In genomic region chr17:34306407-34306806, GRCm38 (mm10) we compare ENCODE assay signal across 25 mouse cellular contexts. TPM values are rescaled to one million over a fixed set of nuclear protein-coding genes. Genes with fewer than 3 reads are reported as not detected.
DNase-seq lines count a peak whose midpoint lies in the region; ATAC-seq and TF ChIP-seq lines count a peak whose summit lies in the region.
"Had no signal": no experiment of that assay in that cellular context is flagged by ENCODE, and none has a peak within 500 bp of the region (broad histone marks: within the 10 kb centered on the region; RNA-seq: fewer than 3 reads in every experiment).

No protein-coding gene starts in this region.

- H3K79me2 ChIP-seq in MEL (ENCODE audit: control insufficient read depth, insufficient read depth, low read length, poor library complexity): no peaks in the 10 kb centered on the region

- TF ChIP-seq EP300 in MEL (IDR thresholded peaks at IDR 0.05; ENCODE audit: low read depth in 1 of 2, low read length in 2 of 2): no peak

- H3K9ac ChIP-seq in MEL (ENCODE audit: control insufficient read depth, low read depth, low read length, poor library complexity, severe bottlenecking): no peak overlapping the region
- H3K9ac ChIP-seq: embryonic facial prominence, embryonic 12.5 days; forebrain, embryonic 12.5 days; hindbrain, embryonic 15.5 days had no signal

- no peak for TF ChIP-seq CTCF in thymus, adult 2 months (IDR thresholded peaks at IDR 0.05; ENCODE audit: borderline replicate concordance, control insufficient read depth, extremely low read depth, insufficient read depth, low read length, poor library complexity)
- TF ChIP-seq CTCF in MEL (IDR thresholded peaks at IDR 0.05 in 2 of 3, conservative IDR thresholded peaks at IDR 0.05 in 1 of 3; ENCODE audit: control insufficient read depth in 1 of 3, insufficient read depth in 1 of 3, low read depth in 2 of 3, low read length in 3 of 3, poor library complexity in 1 of 3, severe bottlenecking in 1 of 3): no peak

- no peaks in the 10 kb centered on the region for H3K36me3 ChIP-seq in megakaryocyte, embryonic 14.5 days (replicated peaks; ENCODE audit: low read length)
- H3K36me3 ChIP-seq in thymus, adult 2 months (ENCODE audit: control insufficient read depth, insufficient read depth, low read length): no peaks in the 10 kb centered on the region
- H3K36me3 ChIP-seq in MEL (ENCODE audit: control insufficient read depth in 1 of 2, insufficient read depth in 2 of 2, low read length in 2 of 2): no peaks in the 10 kb centered on the region
- peaks cover 34% of the 10 kb centered on the region for H3K36me3 ChIP-seq in splenic B cell, adult 2 months (ENCODE audit: control insufficient read depth, insufficient read depth, low read length, poor library complexity, severe bottlenecking)
- H3K36me3 ChIP-seq: embryonic facial prominence, embryonic 12.5 days; forebrain, embryonic 12.5 days; heart, embryonic 12.5 days; hindbrain, embryonic 15.5 days had no signal

- peaks cover 11% of the 10 kb centered on the region for H3K9me3 ChIP-seq in megakaryocyte, embryonic 14.5 days
- no peaks in the 10 kb centered on the region for H3K9me3 ChIP-seq in MEL (replicated peaks; ENCODE audit: insufficient read depth, low read length)
- H3K9me3 ChIP-seq: embryonic facial prominence, embryonic 12.5 days; forebrain, embryonic 12.5 days; heart, embryonic 12.5 days; hindbrain, embryonic 15.5 days had no signal

- WGBS in thymus, adult 2 months: 89% methylated on average over 2 of the region's 2 CpGs

- no peak for TF ChIP-seq RAD21 in MEL (IDR thresholded peaks at IDR 0.05; ENCODE audit: low read depth, low read length)

- no peak for TF ChIP-seq POLR2A in thymus, adult 2 months (IDR thresholded peaks at IDR 0.05; ENCODE audit: control insufficient read depth, extremely low read depth, insufficient read depth, low read length, poor library complexity)
- no peak for TF ChIP-seq POLR2A in MEL (IDR thresholded peaks at IDR 0.05; ENCODE audit: control insufficient read depth in 1 of 2, insufficient read depth in 1 of 2, low read depth in 1 of 2, low read length in 2 of 2, poor library complexity in 1 of 2)

- H3K4me3 ChIP-seq in megakaryocyte, embryonic 14.5 days (replicated peaks): peak overlapping the region; percentile 46
- H3K4me3 ChIP-seq in thymus, adult 2 months (ENCODE audit: control insufficient read depth, insufficient read depth, low read length): peak overlapping the region; percentile 23; the same call in 1 of the 2 replicates
- H3K4me3 ChIP-seq in MEL (ENCODE audit: control insufficient read depth in 1 of 2, insufficient read depth in 1 of 2, low read depth in 2 of 2, low read length in 2 of 2): no peak overlapping the region
- H3K4me3 ChIP-seq: embryonic facial prominence, embryonic 12.5 days; forebrain, embryonic 12.5 days; heart, embryonic 12.5 days; hindbrain, embryonic 15.5 days had no signal

- peaks cover 30% of the 10 kb centered on the region for H3K4me1 ChIP-seq in megakaryocyte, embryonic 14.5 days
- H3K4me1 ChIP-seq in thymus, adult 2 months (replicated peaks; ENCODE audit: control insufficient read depth, insufficient read depth, low read length): peaks cover 11% of the 10 kb centered on the region
- H3K4me1 ChIP-seq in MEL (ENCODE audit: control insufficient read depth in 1 of 2, insufficient read depth in 2 of 2, low read length in 2 of 2): no peaks in the 10 kb centered on the region; a peak in 1 of 4 replicates
- H3K4me1 ChIP-seq: heart, embryonic 12.5 days had no signal

- no peak for ATAC-seq in megakaryocyte, adult 5-6 weeks (ENCODE audit: poor library complexity, severe bottlenecking)
- no peak for ATAC-seq in frontal cortex, adult (ENCODE audit: low TSS enrichment)

- DNase-seq in thymus, adult 2 months: no peak
- no peak for DNase-seq in thymus, postnatal 25 days
- peak; percentile 16 for DNase-seq in MEL (ENCODE audit: low read depth, low spot score)
- DNase-seq in splenic B cell, adult 2 months (ENCODE audit: low read depth, low spot score): peak; percentile 88
- no peak for DNase-seq in left cerebral cortex, adult 8-10 months (ENCODE audit: low spot score in 2 of 2)
- DNase-seq: adrenal gland, adult 2 months; adrenal gland, postnatal 25 days; cerebellum, adult 11 months; cerebellum, adult 8-10 months; cerebellum, postnatal 25 days; gastrocnemius, postnatal 14 days; heart, postnatal 36 days had no signal

- H3K27me3 ChIP-seq in megakaryocyte, embryonic 14.5 days (replicated peaks): peaks cover 2% of the 10 kb centered on the region
- no peaks in the 10 kb centered on the region for H3K27me3 ChIP-seq in thymus, adult 2 months (ENCODE audit: control insufficient read depth, insufficient read depth, low read length)
- H3K27me3 ChIP-seq in MEL (ENCODE audit: control insufficient read depth in 1 of 2, insufficient read depth in 2 of 2, low read length in 2 of 2): no peaks in the 10 kb centered on the region; a peak in 1 of 4 replicates
- no peaks in the 10 kb centered on the region for H3K27me3 ChIP-seq in splenic B cell, adult 2 months (ENCODE audit: control insufficient read depth, insufficient read depth, low read length, poor library complexity, severe bottlenecking)

- H3K27ac ChIP-seq in thymus, adult 2 months (ENCODE audit: control insufficient read depth, insufficient read depth, low read length): peak overlapping the region; percentile 33; the same call in 1 of the 2 replicates
- H3K27ac ChIP-seq in MEL (ENCODE audit: control insufficient read depth, low read depth, low read length): no peak overlapping the region
- H3K27ac ChIP-seq: embryonic facial prominence, embryonic 12.5 days; forebrain, embryonic 12.5 days; hindbrain, embryonic 15.5 days had no signal

TF ChIP-seq in MEL, 35 proteins besides CTCF, POLR2A, EP300 and RAD21:
- TF ChIP-seq GABPA (IDR thresholded peaks at IDR 0.05; ENCODE audit: low read depth, low read length): no peak
- no peak for TF ChIP-seq UBTF (IDR thresholded peaks at IDR 0.05; ENCODE audit: borderline replicate concordance, insufficient read depth, low read depth, low read length)
- TF ChIP-seq USF2 (IDR thresholded peaks at IDR 0.05; ENCODE audit: borderline replicate concordance in 1 of 2, insufficient read depth in 1 of 2, low read depth in 1 of 2, low read length in 2 of 2): no peak
- TF ChIP-seq KAT2A (conservative IDR thresholded peaks at IDR 0.05; ENCODE audit: low read depth, low read length): no peak
- no peak for TF ChIP-seq MYB (IDR thresholded peaks at IDR 0.05; ENCODE audit: low read depth, low read length)
- no peak for TF ChIP-seq POLR2AphosphoS5 (IDR thresholded peaks at IDR 0.05; ENCODE audit: borderline replicate concordance, low read depth, low read length)
- TF ChIP-seq MAX (IDR thresholded peaks at IDR 0.05; ENCODE audit: low read length): no peak
TF ChIP-seq in MEL: peak in this region for 0.

RNA-seq across cellular contexts. Expression of gene H2-Eb1, which starts 0.7 kb away (rescaled TPM):
- polyA plus RNA-seq in megakaryocyte, embryonic 14.5 days (2012; ENCODE audit: insufficient read depth, low replicate concordance): 2.8 TPM in 1 of 2 replicates, not detected in the other
- 35.4 and 38.0 TPM in 2 replicates for total RNA-seq in megakaryocyte, adult 5-6 weeks (2015)
- 72.9 and 114 TPM in 2 replicates for total RNA-seq in megakaryocyte, adult 5-6 weeks (2017)
- polyA plus RNA-seq in thymus, adult 2 months (2012; rRNA removed): 492 and 666 TPM in 2 replicates
- 0.15 TPM in 1 of 2 replicates, not detected in the other for total RNA-seq in MEL (2012; rRNA removed)
- polyA plus RNA-seq in MEL (2012; ENCODE audit: insufficient read depth in 1 of 2, insufficient read length in 2 of 2, low read depth in 1 of 2, low replicate concordance in 2 of 2, missing spikeins in 1 of 2): under 1 TPM in 1 of 2 experiments, not detected in 1; 0.07 TPM
- 10 to 100 TPM in 2 of 4 experiments, 1 to 10 TPM in 2; 2.7 to 26.0 (median 9.3) TPM for total RNA-seq in left cerebral cortex, adult 8-10 months (2022)
- polyA plus RNA-seq: C2C12 had no signal

RNA-seq across cellular contexts. Expression of gene H2-Aa, which starts 18.8 kb away (rescaled TPM):
- polyA plus RNA-seq in megakaryocyte, embryonic 14.5 days (2012; ENCODE audit: insufficient read depth, low replicate concordance): 0.64 TPM in 1 of 2 replicates, not detected in the other
- total RNA-seq in megakaryocyte, adult 5-6 weeks (2015): 193 and 213 TPM in 2 replicates
- total RNA-seq in megakaryocyte, adult 5-6 weeks (2017): 91.8 and 109 TPM in 2 replicates
- 1,027 and 1,363 TPM in 2 replicates for polyA plus RNA-seq in thymus, adult 2 months (2012; rRNA removed)
- not detected in 2 replicates for total RNA-seq in MEL (2012; rRNA removed)
- not detected for polyA plus RNA-seq in MEL (2012; ENCODE audit: insufficient read depth in 1 of 2, insufficient read length in 2 of 2, low read depth in 1 of 2, low replicate concordance in 2 of 2, missing spikeins in 1 of 2)
- 10 to 100 TPM in 2 of 4 experiments, 1 to 10 TPM in 2; 3.4 to 37.3 (median 13.3) TPM for total RNA-seq in left cerebral cortex, adult 8-10 months (2022)
- polyA plus RNA-seq: C2C12; forebrain, embryonic 12.5 days; forebrain, embryonic 16.5 days; hindbrain, embryonic 11.5 days had no signal

RNA-seq across cellular contexts. Expression of gene H2-Eb2, which starts 19.1 kb away (rescaled TPM):
- polyA plus RNA-seq in megakaryocyte, embryonic 14.5 days (2012; ENCODE audit: insufficient read depth, low replicate concordance): not detected in 2 replicates
- 0.07 and 0.25 TPM in 2 replicates for total RNA-seq in megakaryocyte, adult 5-6 weeks (2015)
- total RNA-seq in megakaryocyte, adult 5-6 weeks (2017): not detected in 2 replicates
- 7.6 and 10.0 TPM in 2 replicates for polyA plus RNA-seq in thymus, adult 2 months (2012; rRNA removed)
- total RNA-seq in MEL (2012; rRNA removed): not detected in 2 replicates
- not detected for polyA plus RNA-seq in MEL (2012; ENCODE audit: insufficient read depth in 1 of 2, insufficient read length in 2 of 2, low read depth in 1 of 2, low replicate concordance in 2 of 2, missing spikeins in 1 of 2)
- total RNA-seq in left cerebral cortex, adult 8-10 months (2022): not detected
- total RNA-seq: adrenal gland, adult 2 months; adrenal gland, postnatal 25 days; gastrocnemius, adult 18-20 months; gastrocnemius, postnatal 14 days; heart, adult 8-10 months; heart, postnatal 36 days had no signal
- polyA plus RNA-seq: C2C12; cortical plate, adult 2 months; embryonic facial prominence, embryonic 12.5 days; forebrain, embryonic 12.5 days; forebrain, embryonic 16.5 days; heart, embryonic 12.5 days; hindbrain, embryonic 11.5 days had no signal

RNA-seq across cellular contexts. Expression of gene Btnl2, which starts 48.2 kb away (rescaled TPM):
- not detected in 2 replicates for polyA plus RNA-seq in megakaryocyte, embryonic 14.5 days (2012; ENCODE audit: insufficient read depth, low replicate concordance)
- 0.09 TPM in 1 of 2 replicates, not detected in the other for total RNA-seq in megakaryocyte, adult 5-6 weeks (2015)
- 0.33 TPM in 1 of 2 replicates, not detected in the other for total RNA-seq in megakaryocyte, adult 5-6 weeks (2017)
- polyA plus RNA-seq in thymus, adult 2 months (2012; rRNA removed): 1.3 and 1.4 TPM in 2 replicates
- total RNA-seq in MEL (2012; rRNA removed): not detected in 2 replicates
- not detected for polyA plus RNA-seq in MEL (2012; ENCODE audit: insufficient read depth in 1 of 2, insufficient read length in 2 of 2, low read depth in 1 of 2, low replicate concordance in 2 of 2, missing spikeins in 1 of 2)
- under 1 TPM; 0.49 to 0.82 (median 0.63) TPM for total RNA-seq in left cerebral cortex, adult 8-10 months (2022)
- polyA plus RNA-seq: C2C12; cortical plate, adult 2 months; embryonic facial prominence, embryonic 12.5 days; forebrain, embryonic 12.5 days; forebrain, embryonic 16.5 days; hindbrain, embryonic 11.5 days had no signal

RNA-seq across cellular contexts. Expression of gene H2-Ab1, which starts 48.9 kb away (rescaled TPM):
- 1.8 TPM in 1 of 2 replicates, not detected in the other for polyA plus RNA-seq in megakaryocyte, embryonic 14.5 days (2012; ENCODE audit: insufficient read depth, low replicate concordance)
- 145 and 162 TPM in 2 replicates for total RNA-seq in megakaryocyte, adult 5-6 weeks (2015)
- 136 and 181 TPM in 2 replicates for total RNA-seq in megakaryocyte, adult 5-6 weeks (2017)
- polyA plus RNA-seq in thymus, adult 2 months (2012; rRNA removed): 2,799 and 4,004 TPM in 2 replicates
- total RNA-seq in MEL (2012; rRNA removed): not detected in 2 replicates
- polyA plus RNA-seq in MEL (2012; ENCODE audit: insufficient read depth in 1 of 2, insufficient read length in 2 of 2, low read depth in 1 of 2, low replicate concordance in 2 of 2, missing spikeins in 1 of 2): not detected
- total RNA-seq in left cerebral cortex, adult 8-10 months (2022): 10 to 100 TPM in 2 of 4 experiments, 1 to 10 TPM in 2; 2.4 to 30.3 (median 11.7) TPM
- polyA plus RNA-seq: C2C12 had no signal

Comparison
In these comparisons a context has a peak if more than half of its experiments do, and no peak if none do; other contexts are left out.
1. H3K4me3 ChIP-seq: peak in megakaryocyte, embryonic 14.5 days (single experiment) and thymus, adult 2 months (single experiment); none in MEL (0 of 2).
2. DNase-seq: peak in MEL (single experiment) and splenic B cell, adult 2 months (single experiment); none in thymus, adult 2 months (single experiment), thymus, postnatal 25 days (single experiment) and left cerebral cortex, adult 8-10 months (0 of 2).